Mouse (Mus musculus) gastrocnemius, postnatal 36 days (tissue): ENCODE data around the gene Cntfr. TPM values are rescaled to one million over a fixed set of nuclear protein-coding genes. Genes with fewer than 3 reads are reported as not detected.

Experiments
- DNase-seq, 2 experiments: peaks; one replicate each; pipeline ENCODE4 v3.0.0; 2022
- intact Hi-C: fragments of 180-260 bp; cut with DNase I; formaldehyde crosslinking; loops from one replicate; pipeline ENCODE4 v1.15.1; 2025
- total RNA-seq, 2 experiments: library from RNA; stranded (reverse); gene quantifications; 2 replicates each; pipeline ENCODE4 v1.2.3; 2021

Cntfr gene
- total RNA-seq, 2 experiments from 2014 or later, result 24.8 to 31.1 TPM

DNA sequence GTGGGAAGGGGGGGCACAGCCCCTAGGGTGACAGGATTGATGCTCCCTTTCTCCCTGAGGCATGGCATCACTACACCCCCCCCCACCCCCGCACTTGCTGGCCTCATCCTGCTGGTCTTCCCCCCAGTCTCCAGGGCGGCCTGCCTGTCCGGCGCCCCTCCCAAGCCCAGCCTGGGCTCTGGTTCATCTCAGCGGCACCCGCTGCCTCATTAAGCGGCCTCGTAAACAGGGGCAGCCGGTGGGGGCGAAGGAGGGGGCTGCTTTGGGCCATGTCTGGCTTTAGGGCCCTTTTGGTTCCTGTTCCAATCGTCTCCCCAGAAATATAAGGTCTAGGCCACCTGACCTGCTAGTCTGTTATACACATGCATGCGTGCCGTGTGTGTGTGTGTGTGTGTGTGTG is 37.3 kb downstream of the Cntfr start:
- intact Hi-C loops, result loop anchor here (5.0 kb wide), 1 partner anchor 48 kb away; no protein-coding TSS in a partner anchor

DNA sequence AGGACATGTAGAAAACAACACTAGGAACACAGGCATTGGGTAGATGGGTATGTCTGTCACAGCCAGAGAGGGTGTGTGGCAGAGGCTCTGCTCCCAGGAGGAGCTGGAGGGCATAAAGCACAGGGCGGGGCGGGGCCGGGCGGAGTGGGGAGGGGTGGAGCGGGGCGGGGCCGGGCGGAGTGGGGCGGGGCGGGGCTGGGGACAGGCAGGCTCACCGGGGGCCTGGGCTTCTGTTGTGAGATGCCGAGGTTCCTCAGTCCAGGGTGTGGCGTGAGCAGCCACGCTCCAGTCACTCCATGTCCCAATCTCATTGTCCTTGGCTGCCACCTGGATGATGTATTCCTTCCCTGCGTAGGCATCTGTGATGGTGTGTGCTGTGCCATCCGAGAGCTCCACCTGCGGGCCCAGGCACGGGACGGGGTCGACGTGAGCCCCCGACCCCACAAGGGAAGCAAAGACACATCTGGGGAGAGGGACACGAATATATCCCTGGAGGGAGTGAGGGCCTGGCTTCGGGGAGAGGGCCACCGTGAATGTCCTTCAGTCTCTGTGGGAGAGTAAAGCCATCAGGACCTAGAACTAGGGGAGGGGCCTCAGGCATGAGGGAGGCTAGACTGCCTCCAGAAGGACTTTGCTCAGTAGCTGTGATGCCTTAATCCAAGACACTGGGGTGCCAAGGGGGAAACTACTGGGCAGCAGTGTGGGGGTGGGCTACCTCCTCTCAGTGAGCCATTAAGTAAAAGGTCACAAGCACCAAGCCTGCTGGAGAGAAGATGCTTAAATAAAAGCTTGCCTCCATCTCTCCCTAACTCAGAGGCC is 38.1 kb downstream of the Cntfr start:
- intact Hi-C loops, result loop anchor here (5.0 kb wide), 1 partner anchor 49 kb away; no protein-coding TSS in a partner anchor
- DNase-seq, result no peak

More for the DNA sequence above, 37.3 kb downstream of the Cntfr start:
- no peak for DNase-seq

GRCm38 (mm10) chr4:41655525-41655924 is 41.4 kb downstream of the Cntfr start:
- no peak for DNase-seq
- intact Hi-C loops, result loop anchor here (5.0 kb wide), 1 partner anchor 52 kb away; no protein-coding TSS in a partner anchor

- peak; percentile 46 to 56 for DNase-seq
- intact Hi-C loops, result loop anchor here (5.0 kb wide), 2 partner anchors 47 to 132 kb away; no protein-coding TSS in a partner anchor
These were observed 42.7 kb downstream of the Cntfr start for GRCm38 (mm10) chr4:41654217-41654616.

DNA sequence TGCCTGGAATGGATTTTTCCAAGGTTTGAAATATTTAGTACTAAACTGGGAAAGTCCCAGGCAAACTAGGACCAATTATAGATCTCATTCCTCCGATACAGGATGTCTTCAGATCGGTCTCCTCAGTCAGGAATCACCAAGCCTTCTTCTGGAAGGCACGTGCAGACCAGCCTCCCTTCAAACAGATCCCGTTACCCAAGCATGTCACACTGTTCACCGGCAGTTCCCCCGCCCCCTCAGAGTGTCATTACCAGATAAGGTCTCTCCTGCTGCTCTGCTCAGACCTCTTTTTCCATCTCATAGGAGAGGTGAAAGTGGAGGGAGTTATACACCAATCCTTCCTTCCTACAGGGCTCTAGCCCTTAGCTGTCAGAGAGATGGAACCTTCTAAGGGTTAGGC is 43.2 kb downstream of the Cntfr start:
- intact Hi-C loops, result loop anchor here (2.0 to 5.0 kb wide), 3 partner anchors 46 to 131 kb away; no protein-coding TSS in a partner anchor
- no peak for DNase-seq

DNA sequence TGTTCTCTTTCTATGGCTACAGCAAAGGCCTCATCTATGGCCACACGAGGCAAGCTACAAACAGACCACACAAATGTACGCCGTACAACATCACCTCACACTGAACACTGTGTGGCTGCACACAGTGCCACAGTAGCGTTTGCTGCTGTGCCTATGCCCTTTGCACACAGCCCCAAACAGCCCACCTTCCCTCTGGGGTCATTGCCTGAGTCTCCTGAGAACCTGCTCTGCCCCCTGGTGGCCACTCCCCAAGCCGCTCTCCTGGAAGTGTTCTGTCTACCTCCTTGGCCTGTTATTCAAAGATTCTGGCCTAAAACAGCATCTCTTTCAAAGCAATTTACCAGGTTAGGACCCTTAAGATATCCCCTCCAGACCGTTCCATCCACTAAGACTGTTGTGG is 43.6 kb downstream of the Cntfr start:
- DNase-seq, result peak; percentile 63 to 64

GRCm38 (mm10) chr4:41648627-41649026 is 48.3 kb downstream of the Cntfr start:
- intact Hi-C loops, result loop anchor here (5.0 kb wide), 1 partner anchor 176 kb away; no protein-coding TSS in a partner anchor
- DNase-seq, result no peak

More for the DNA sequence above, 43.6 kb downstream of the Cntfr start:
- intact Hi-C loops, result loop anchor here (2.0 to 5.0 kb wide), 3 partner anchors 46 to 131 kb away; no protein-coding TSS in a partner anchor

DNA sequence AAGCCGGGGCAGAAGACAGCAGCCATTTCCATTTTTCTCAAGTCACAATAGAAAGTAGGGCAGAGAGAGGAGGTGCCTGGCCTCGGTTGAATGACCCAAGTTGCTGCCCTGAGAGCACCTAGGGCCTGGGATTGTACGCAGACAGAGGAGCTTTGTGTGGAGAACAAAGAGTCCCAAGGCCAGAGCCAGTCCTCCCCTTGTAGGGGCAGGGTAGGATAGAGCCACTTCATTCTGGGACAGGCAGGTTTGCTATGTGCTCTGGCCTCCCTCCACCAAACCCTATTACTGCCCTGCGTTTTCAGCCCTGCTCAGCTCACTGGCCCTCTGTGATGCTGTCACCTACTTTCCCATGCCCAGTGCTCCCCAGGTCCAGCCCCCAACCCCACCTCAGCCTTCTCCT is 48.7 kb downstream of the Cntfr start:
- intact Hi-C loops, result loop anchor here (5.0 kb wide), 1 partner anchor 176 kb away; no protein-coding TSS in a partner anchor
- DNase-seq, result no peak

DNA sequence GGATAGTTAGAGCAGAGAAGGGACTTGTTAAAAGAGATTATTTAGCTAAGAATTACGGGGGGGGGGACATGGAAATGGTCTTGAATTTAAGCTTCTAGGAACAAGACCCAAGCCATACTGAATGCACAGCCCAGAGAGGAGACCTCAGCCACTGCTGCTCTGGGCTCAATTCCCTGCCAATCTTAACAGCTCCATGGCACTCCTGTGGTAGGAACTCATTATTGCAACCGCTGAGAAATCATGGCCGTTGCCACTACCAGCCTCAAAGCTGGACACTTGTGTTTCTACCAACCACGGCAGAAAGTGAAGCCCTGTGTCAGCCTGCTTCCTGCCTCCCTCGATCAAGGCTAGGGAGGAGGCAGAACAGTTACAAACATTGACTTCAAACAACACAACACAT is 51.4 kb downstream of the Cntfr start:
- intact Hi-C loops, result loop anchor here (5.0 kb wide), 1 partner anchor 173 kb away; no protein-coding TSS in a partner anchor
- DNase-seq, result no peak

DNA sequence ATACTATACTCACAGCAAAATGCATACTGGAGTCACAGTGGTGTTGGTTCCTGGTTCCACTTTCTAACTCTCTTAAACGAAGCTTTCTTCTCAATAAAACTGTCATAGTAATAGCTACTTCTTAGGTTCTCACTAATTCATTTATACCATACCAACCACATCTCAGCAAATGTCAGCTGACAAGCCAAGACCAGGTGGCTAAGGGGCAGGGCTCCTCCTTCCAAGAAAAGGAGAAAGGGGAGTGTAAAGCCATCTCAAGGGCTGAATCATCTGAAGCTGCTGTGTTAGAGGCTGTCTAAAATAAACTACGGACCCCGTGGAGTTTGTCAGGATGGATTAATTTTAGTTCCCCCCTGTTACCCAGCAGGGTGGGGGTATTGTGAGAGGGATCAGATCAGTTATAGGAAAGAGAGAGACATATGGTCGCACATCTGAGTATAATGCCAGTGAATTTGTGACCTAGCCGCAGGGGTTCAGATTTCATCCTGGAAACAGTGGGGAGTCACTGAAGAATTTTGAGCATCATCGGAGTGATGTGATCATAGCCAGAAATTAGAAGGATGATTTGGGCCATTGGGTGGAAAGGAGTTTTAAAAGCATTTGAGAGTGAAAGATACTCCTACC is 55.6 kb downstream of the Cntfr start:
- DNase-seq, result no peak
- intact Hi-C loops, result no loop called here

DNA sequence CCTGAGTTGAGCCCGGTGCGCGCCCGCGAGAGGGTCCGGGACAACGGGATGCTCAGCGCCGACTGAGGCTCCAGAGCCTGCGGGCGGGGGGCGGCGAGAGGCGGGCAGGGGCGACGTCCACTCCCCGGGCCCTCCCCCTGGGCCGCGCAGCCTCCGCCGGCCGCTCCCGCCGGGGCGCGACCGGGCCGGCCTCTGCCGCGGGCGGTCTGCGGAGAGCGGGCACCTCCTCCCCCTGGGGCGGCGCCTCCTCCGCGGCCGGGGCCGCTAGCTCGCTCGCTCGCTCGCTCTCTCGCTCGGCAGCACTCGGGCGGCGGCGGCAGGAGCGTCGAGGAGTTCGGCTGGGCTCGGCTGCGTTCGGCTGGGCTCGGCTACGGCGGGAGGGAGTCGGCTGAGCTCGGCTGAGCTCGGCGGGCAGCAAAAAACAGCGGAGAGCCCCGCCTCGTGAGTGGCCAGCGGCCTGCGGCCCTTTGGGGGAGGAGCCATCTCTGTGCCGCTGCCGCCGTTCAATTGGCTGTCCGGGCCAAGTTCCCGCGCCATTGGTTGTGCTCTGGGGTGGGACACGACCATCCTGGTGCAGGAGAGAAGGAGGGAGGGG is 56.9 kb downstream of the Cntfr start, which contains the start of gene Enho:
Enho (minus strand) TSS at position 412 of the 595 bp plus-strand sequence.
- intact Hi-C loops, result no loop called here
- peak; percentile 91 to 93 for DNase-seq

DNA sequence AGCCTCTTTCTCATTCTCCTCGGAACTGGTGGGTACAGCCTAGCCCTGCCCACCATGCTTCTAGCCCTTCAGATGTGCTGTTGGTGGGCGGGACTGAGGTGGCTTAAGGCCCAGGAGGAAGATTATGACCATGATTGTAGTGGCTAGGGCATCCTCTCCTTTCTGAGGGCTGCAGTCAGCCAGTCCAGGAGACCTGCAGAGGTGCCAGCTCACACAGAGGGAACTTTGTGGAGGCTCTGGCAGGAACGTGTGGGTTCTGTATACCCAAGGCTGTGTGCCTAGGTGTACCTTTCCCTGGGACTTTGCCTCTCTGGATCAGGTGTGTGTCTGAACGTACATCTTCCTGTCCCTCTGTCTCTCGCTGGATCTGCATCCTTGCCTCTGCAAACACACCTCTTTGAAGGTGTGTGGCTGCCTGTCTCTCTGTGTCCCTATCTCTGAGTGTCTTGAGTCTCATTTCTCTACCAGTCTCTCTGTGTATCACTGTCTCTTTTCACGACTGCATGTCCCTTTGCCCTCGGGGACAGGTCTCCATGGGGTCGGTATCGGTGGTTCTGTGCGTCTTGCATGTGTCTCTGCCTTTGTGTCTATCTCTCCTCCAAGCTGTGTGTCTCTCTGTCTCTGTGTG is 57.6 kb downstream of the Cntfr start:
- intact Hi-C loops, result no loop called here
- DNase-seq, result no peak

DNA sequence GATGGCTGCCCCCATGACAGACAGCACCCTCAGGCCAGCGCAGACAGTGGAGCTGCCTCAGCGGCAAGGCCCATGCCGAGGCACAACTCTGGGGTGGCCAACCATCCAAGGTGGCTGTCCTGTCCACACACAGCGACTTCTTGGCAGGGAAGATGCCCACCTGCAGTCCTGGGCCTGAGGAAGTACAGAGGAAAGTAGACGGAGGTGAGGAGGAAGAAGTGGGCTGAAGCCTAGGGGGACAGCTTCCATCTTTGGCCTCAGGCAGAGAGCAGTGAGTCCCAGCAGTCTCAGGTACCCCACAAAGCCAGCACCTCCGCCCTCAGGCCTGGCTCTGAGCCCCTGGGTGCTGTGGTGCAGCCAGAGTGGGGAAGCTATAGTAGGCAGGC is 58.1 kb downstream of the Cntfr start:
- intact Hi-C loops, result no loop called here
- no peak for DNase-seq

DNA sequence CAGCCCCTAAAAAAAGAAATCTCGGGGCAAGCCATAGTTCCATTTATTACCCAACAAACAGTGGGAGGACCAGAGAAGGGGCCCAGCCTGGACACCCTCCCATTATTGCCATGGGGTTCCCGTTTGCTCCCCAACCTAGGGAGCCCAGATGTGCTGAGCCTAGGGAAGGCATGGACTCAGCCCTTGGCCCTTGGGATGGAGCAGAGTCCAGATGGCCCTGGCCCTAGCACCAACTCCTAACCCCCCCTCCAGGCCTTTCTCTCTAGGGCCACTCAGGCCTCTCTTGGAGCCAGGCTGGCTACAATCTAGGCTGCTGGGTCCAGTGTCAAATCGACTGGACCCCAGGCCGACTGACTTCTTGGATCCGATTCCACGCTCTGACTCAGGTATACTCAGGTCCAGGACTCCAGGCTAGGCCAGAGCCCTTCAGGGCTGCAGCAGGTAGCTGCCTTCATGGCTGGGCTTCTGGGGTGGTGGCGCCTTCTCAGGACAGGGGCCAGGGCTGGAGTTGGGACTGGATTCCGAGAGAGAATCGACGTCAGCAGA is 58.6 kb downstream of the Cntfr start:
- intact Hi-C loops, result no loop called here
- DNase-seq, result no peak

DNA sequence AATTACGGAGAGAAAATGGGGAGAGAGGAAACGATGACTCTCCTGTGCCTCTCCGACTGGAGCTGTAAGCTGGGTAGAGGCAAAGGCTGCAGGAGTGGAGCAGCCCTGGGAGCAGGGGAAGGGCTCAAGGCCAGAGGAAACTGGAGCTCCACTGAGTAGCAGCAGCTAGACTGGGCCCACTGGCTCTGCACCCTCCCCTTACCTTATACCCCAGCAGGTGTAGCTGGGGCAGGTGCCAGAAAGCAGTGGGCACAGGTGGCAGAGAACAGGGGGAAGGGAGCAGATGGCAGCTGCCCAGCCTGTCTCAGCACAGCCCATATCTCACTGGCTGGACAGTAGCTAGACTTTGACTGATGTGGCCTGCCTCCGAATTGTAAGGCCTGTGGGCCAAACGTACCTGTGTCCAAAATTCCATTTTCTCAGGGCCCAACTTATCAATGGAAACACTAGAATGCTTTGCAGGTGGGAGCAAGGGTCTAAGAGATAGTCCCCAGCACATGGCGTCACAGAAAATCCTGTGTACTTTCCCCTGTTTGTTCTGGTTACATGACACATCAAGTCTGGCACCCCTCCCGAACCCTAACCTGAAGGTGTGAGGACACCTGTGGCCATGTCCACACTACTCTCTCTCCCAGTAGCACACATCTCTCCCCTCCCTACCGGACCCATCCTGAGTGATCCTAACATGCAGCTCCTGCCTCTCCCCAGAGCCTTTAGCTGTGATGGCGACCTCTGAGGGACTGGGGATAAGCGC is 59.8 kb downstream of the Cntfr start:
- intact Hi-C loops, result no loop called here
- no peak for DNase-seq

- intact Hi-C loops, result no loop called here
These were observed 60.5 kb downstream of the Cntfr start for GRCm38 (mm10) chr4:41636366-41636765.

GRCm38 (mm10) chr4:41635906-41636305 is 61.0 kb downstream of the Cntfr start:
- intact Hi-C loops, result no loop called here
- DNase-seq, result no peak

More at GRCm38 (mm10) chr4:41636366-41636765, 60.5 kb downstream of the Cntfr start:
- DNase-seq, result no peak

GRCm38 (mm10) chr4:41635224-41635623 is 61.7 kb downstream of the Cntfr start:
- DNase-seq, result no peak
- intact Hi-C loops, result no loop called here

DNA sequence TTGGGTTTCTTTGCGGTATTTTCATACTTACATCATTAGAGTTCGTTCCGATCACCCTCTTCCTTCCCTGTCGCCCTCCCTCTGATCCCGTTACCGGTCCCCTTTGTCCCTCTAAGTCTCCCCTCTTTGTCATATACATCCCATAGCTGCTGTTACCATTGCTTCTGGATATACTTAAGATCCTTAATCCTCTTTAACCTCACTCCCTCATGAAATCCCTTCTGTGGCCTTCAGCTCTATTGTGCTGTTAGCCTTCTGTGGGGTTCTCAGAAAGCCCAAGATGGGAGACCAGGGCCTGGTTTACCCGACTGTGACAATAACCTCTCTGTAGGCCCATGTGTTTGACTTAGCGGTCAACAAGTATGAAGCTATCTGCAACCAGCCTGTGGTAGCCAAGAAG is 62.3 kb downstream of the Cntfr start:
- intact Hi-C loops, result no loop called here
- no peak for DNase-seq
